Mouse (Mus musculus): ENCODE measurements around the gene Cpm. TPM values are rescaled to one million over a fixed set of nuclear protein-coding genes. Genes with fewer than 3 reads are reported as not detected.

Cpm gene
- polyA plus RNA-seq, 1 experiment from 2014 or later: 49.3 TPM

- Histone ChIP-seq H3K36me3 (no peaks in the 10 kb centered on the region), H3K4me3 (no peak overlapping the region), H3K9me3 (no peaks in the 10 kb centered on the region), H3K4me2 (no peak overlapping the region), H3K27me3 (no peaks in the 10 kb centered on the region), H3K4me1 (peaks cover 22% of the 10 kb centered on the region), H3K27ac (no peak overlapping the region), H3K9ac (no peak overlapping the region)
- 87% methylated on average over 3 of the region's 3 CpGs for WGBS
- ATAC-seq (ENCODE audit: borderline replicate concordance, extremely low read depth, low FRiP score, low TSS enrichment): no peak
Measured at GRCm38 (mm10) chr10:117666361-117666760, 37.1 kb downstream of the Cpm start.

- ATAC-seq (ENCODE audit: borderline replicate concordance, extremely low read depth, low FRiP score, low TSS enrichment): no peak
- Histone ChIP-seq H3K27ac (no peak overlapping the region), H3K9ac (no peak overlapping the region), H3K9me3 (no peaks in the 10 kb centered on the region), H3K4me3 (no peak overlapping the region), H3K27me3 (no peaks in the 10 kb centered on the region), H3K4me1 (peaks cover 22% of the 10 kb centered on the region), H3K36me3 (no peaks in the 10 kb centered on the region), H3K4me2 (no peak overlapping the region)
- WGBS: 89% methylated on average over 9 of the region's 9 CpGs
Measured at GRCm38 (mm10) chr10:117666947-117667630, 37.8 kb downstream of the Cpm start.

- no peak overlapping the region for H3K4me2 ChIP-seq
- H3K36me3 ChIP-seq: no peaks in the 10 kb centered on the region
- no peak overlapping the region for H3K9ac ChIP-seq
- H3K27me3 ChIP-seq: no peaks in the 10 kb centered on the region
- no peaks in the 10 kb centered on the region for H3K9me3 ChIP-seq
- H3K4me1 ChIP-seq: peaks cover 24% of the 10 kb centered on the region
- H3K27ac ChIP-seq: no peak overlapping the region
- no peak overlapping the region for H3K4me3 ChIP-seq
- no peak for ATAC-seq (ENCODE audit: borderline replicate concordance, extremely low read depth, low FRiP score, low TSS enrichment)
- WGBS: 92% methylated on average over 28 of the region's 28 CpGs
Measured at GRCm38 (mm10) chr10:117667663-117668507, 38.6 kb downstream of the Cpm start.

- Histone ChIP-seq H3K27me3 (no peaks in the 10 kb centered on the region), H3K27ac (no peak overlapping the region), H3K36me3 (no peaks in the 10 kb centered on the region), H3K9me3 (no peaks in the 10 kb centered on the region), H3K4me2 (no peak overlapping the region), H3K4me3 (no peak overlapping the region), H3K4me1 (peaks cover 21% of the 10 kb centered on the region), H3K9ac (no peak overlapping the region)
- 77% methylated on average over 10 of the region's 10 CpGs for WGBS
- ATAC-seq (ENCODE audit: borderline replicate concordance, extremely low read depth, low FRiP score, low TSS enrichment): no peak
Measured at GRCm38 (mm10) chr10:117668546-117669300, 39.4 kb downstream of the Cpm start.

GRCm38 (mm10) chr10:117669449-117670090, 40.3 kb downstream of the Cpm start:
- Histone ChIP-seq H3K27ac (0 out of 2 replicates have a peak overlapping the region, but pooled peaks have one; percentile 6), H3K27me3 (no peaks in the 10 kb centered on the region), H3K4me2 (no peak overlapping the region), H3K9me3 (no peaks in the 10 kb centered on the region), H3K36me3 (no peaks in the 10 kb centered on the region), H3K4me3 (no peak overlapping the region), H3K4me1 (peaks cover 16% of the 10 kb centered on the region), H3K9ac (no peak overlapping the region)
- no peak for ATAC-seq (ENCODE audit: borderline replicate concordance, extremely low read depth, low FRiP score, low TSS enrichment)
- 62% methylated on average over 10 of the region's 10 CpGs for WGBS

GRCm38 (mm10) chr10:117670092-117670491, 40.8 kb downstream of the Cpm start:
- Histone ChIP-seq H3K9me3 (no peaks in the 10 kb centered on the region), H3K27me3 (no peaks in the 10 kb centered on the region), H3K9ac (no peak overlapping the region), H3K36me3 (no peaks in the 10 kb centered on the region), H3K4me1 (peaks cover 16% of the 10 kb centered on the region), H3K4me3 (no peak overlapping the region), H3K4me2 (no peak overlapping the region), H3K27ac (no peak overlapping the region)
- ATAC-seq (ENCODE audit: borderline replicate concordance, extremely low read depth, low FRiP score, low TSS enrichment): no peak
- 90% methylated on average over 3 of the region's 3 CpGs for WGBS

GRCm38 (mm10) chr10:117670791-117671190, 41.5 kb downstream of the Cpm start:
- peaks cover 23% of the 10 kb centered on the region for H3K4me1 ChIP-seq
- H3K4me2 ChIP-seq: no peak overlapping the region
- H3K27ac ChIP-seq: no peak overlapping the region
- no peaks in the 10 kb centered on the region for H3K27me3 ChIP-seq
- no peaks in the 10 kb centered on the region for H3K36me3 ChIP-seq
- no peak overlapping the region for H3K4me3 ChIP-seq
- no peaks in the 10 kb centered on the region for H3K9me3 ChIP-seq
- 82% methylated on average over 5 of the region's 5 CpGs for WGBS
- H3K9ac ChIP-seq: no peak overlapping the region
- no peak for ATAC-seq (ENCODE audit: borderline replicate concordance, extremely low read depth, low FRiP score, low TSS enrichment)

- ATAC-seq (ENCODE audit: borderline replicate concordance, extremely low read depth, low FRiP score, low TSS enrichment): no peak
- Histone ChIP-seq H3K27ac (no peak overlapping the region), H3K4me1 (peaks cover 28% of the 10 kb centered on the region), H3K27me3 (no peaks in the 10 kb centered on the region), H3K4me2 (no peak overlapping the region), H3K9ac (no peak overlapping the region), H3K36me3 (no peaks in the 10 kb centered on the region), H3K4me3 (no peak overlapping the region), H3K9me3 (no peaks in the 10 kb centered on the region)
- WGBS: 78% methylated on average over 9 of the region's 9 CpGs
Measured at GRCm38 (mm10) chr10:117671266-117671665, 42.0 kb downstream of the Cpm start.

- Histone ChIP-seq H3K36me3 (no peaks in the 10 kb centered on the region), H3K9me3 (no peaks in the 10 kb centered on the region), H3K4me3 (no peak overlapping the region), H3K27me3 (no peaks in the 10 kb centered on the region), H3K4me1 (peaks cover 34% of the 10 kb centered on the region), H3K27ac (no peak overlapping the region), H3K4me2 (no peak overlapping the region), H3K9ac (no peak overlapping the region)
- ATAC-seq (ENCODE audit: borderline replicate concordance, extremely low read depth, low FRiP score, low TSS enrichment): no peak
- WGBS: 75% methylated on average over 13 of the region's 13 CpGs
Measured at GRCm38 (mm10) chr10:117671930-117672666, 42.8 kb downstream of the Cpm start.

- no peak overlapping the region for H3K9ac ChIP-seq
- H3K27me3 ChIP-seq: no peaks in the 10 kb centered on the region
- no peak overlapping the region for H3K27ac ChIP-seq
- H3K9me3 ChIP-seq: no peaks in the 10 kb centered on the region
- no peak overlapping the region for H3K4me3 ChIP-seq
- H3K4me1 ChIP-seq: peaks cover 34% of the 10 kb centered on the region
- ATAC-seq (ENCODE audit: borderline replicate concordance, extremely low read depth, low FRiP score, low TSS enrichment): peak; percentile 53; the same call in 1 of the 2 replicates
- no peaks in the 10 kb centered on the region for H3K36me3 ChIP-seq
- 29% methylated on average over 7 of the region's 7 CpGs for WGBS
- no peak overlapping the region for H3K4me2 ChIP-seq
Measured at GRCm38 (mm10) chr10:117672693-117673092, 43.4 kb downstream of the Cpm start.

GRCm38 (mm10) chr10:117673913-117674312, 44.6 kb downstream of the Cpm start:
- Histone ChIP-seq H3K9ac (no peak overlapping the region), H3K4me1 (peaks cover 32% of the 10 kb centered on the region), H3K36me3 (no peaks in the 10 kb centered on the region), H3K4me2 (no peak overlapping the region), H3K27ac (no peak overlapping the region), H3K9me3 (no peaks in the 10 kb centered on the region), H3K27me3 (no peaks in the 10 kb centered on the region), H3K4me3 (no peak overlapping the region)
- WGBS: 91% methylated on average over 1 of the region's 1 CpGs
- ATAC-seq (ENCODE audit: borderline replicate concordance, extremely low read depth, low FRiP score, low TSS enrichment): no peak
